Mouse (Mus musculus) embryonic facial prominence, embryonic 15.5 days (tissue): Measurements from ENCODE around the gene Lzts3. TPM values are rescaled to one million over a fixed set of nuclear protein-coding genes. Genes with fewer than 3 reads are reported as not detected.

Experiments
- ATAC-seq: fragments of 200-750 bp; cut with Nextera tagmentation; 2 replicates; pipeline ENCODE4 v1.8.0; 2017; ENCODE audit warnings: low read depth, moderate TSS enrichment; ENCODE audit not compliant: insufficient number of reproducible peaks, low FRiP score, low TSS enrichment
- H3K27ac ChIP-seq: fragments of 300-500 bp; sonication (generic); replicated peaks from 2 replicates; pipeline ENCODE4 v1.5.1; 2015; ENCODE audit warnings: mild to moderate bottlenecking, inconsistent platforms
- H3K27me3 ChIP-seq: fragments of 300-500 bp; sonication (generic); 2 replicates; pipeline ENCODE4 v1.6.1; 2015; ENCODE audit warnings: inconsistent platforms
- H3K36me3 ChIP-seq: fragments of 300-500 bp; sonication (generic); 2 replicates; pipeline ENCODE4 v1.6.1; 2015; ENCODE audit warnings: mild to moderate bottlenecking, inconsistent platforms
- H3K4me1 ChIP-seq: fragments of 300-500 bp; sonication (generic); 2 replicates; pipeline ENCODE4 v1.6.1; 2015; ENCODE audit warnings: inconsistent platforms
- H3K4me2 ChIP-seq: fragments of 300-500 bp; sonication (generic); replicated peaks from 2 replicates; pipeline ENCODE4 v1.6.1; 2015; ENCODE audit warnings: mild to moderate bottlenecking, inconsistent platforms
- H3K4me3 ChIP-seq: fragments of 300-500 bp; sonication (generic); replicated peaks from 2 replicates; pipeline ENCODE4 v1.5.1; 2015; ENCODE audit warnings: mild to moderate bottlenecking, inconsistent platforms
- H3K9ac ChIP-seq: fragments of 300-500 bp; sonication (generic); 2 replicates; pipeline ENCODE4 v1.6.1; 2015; ENCODE audit warnings: inconsistent platforms
- H3K9me3 ChIP-seq: fragments of 300-500 bp; sonication (generic); replicated peaks from 2 replicates; pipeline ENCODE4 v1.6.1; 2016; ENCODE audit warnings: inconsistent platforms
- WGBS: fragments of 180-500 bp; shearing (Covaris S2); methylation state at CpG from one replicate; pipeline ENCODE4 v1.1.7; 2015; 5-methylcytosine and 5-hydroxymethylcytosine counted together
- polyA plus RNA-seq: library from polyadenylated mRNA; unstranded; fragments of >200 nt; fragmentation: Nextera tagmentation; extraction: Ambion mirVana; gene quantifications from 2 replicates; pipeline ENCODE4 v1.2.1, GENCODE M21; 2015

Lzts3 gene
- polyA plus RNA-seq, 1 experiment from 2014 or later, result 6.7 TPM

DNA sequence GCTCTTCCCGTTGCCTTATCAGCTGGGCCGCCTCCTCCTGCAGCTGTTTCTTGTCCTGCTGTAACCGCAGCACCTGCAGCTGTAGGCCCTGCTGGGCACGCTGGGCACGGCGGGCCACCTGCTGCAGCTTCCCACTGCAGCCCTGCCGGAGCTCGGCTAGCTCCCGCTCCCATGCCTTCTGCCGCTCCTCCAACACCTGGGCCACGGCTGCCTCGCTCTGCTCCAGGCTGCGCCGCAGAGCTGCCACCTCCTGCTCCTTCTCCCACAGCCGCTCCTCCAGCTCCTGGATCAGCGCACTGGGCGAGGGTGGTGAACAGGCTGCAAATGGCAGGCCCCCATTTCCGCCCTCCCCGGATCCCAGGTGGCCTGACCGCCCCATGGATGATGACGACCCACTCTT is 6.8 kb downstream of the Lzts3 start:
- H3K9ac ChIP-seq, result no peak overlapping the region
- WGBS, result 26% methylated on average over 21 of the region's 21 CpGs
- ATAC-seq, result no peak
- peaks cover 49% of the 10 kb centered on the region for H3K27me3 ChIP-seq
- no peak overlapping the region for H3K27ac ChIP-seq
- H3K36me3 ChIP-seq, result no peaks in the 10 kb centered on the region
- peak overlapping the region; percentile 76 for H3K4me2 ChIP-seq
- peaks cover 32% of the 10 kb centered on the region for H3K4me1 ChIP-seq
- no peaks in the 10 kb centered on the region for H3K9me3 ChIP-seq
- peak overlapping the region; percentile 44 for H3K4me3 ChIP-seq

DNA sequence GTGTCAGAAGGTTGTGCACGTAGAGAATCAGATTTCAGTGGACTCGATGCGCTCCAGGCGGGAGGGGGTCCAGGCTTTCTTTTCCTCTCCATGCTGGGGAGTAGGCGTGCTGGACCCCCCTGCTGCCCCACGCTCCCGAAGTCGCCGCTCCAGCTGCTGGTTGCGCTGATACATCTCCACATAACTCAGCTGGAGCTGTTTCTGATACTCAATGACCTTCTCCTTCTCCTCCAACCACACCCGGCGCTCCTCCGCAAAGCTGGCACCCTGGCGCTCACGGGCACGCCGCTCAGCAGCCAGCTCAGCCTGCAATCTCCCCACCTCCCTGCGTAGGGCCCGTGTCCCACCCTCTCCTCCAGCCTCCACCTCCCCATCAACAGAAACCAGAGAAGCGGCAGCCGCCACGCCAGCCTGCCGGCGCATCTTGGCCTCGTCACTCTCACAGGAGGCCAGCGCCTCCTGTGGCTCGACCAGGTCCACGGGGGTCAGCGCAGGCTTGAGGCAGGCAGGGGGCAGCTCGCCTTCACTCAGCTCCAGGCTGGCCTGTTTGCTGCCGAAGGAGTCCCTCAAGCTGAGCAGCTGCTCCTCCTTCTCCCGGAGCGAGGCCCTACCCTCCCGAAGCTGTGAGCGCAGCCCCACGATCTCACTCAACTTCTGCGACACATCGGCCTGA is 7.7 kb downstream of the Lzts3 start:
- peak overlapping the region; percentile 76 for H3K4me2 ChIP-seq
- no peak overlapping the region for H3K27ac ChIP-seq
- H3K9ac ChIP-seq, result peak overlapping the region; percentile 27; the same call in 1 of the 2 replicates
- peaks cover 32% of the 10 kb centered on the region for H3K4me1 ChIP-seq
- peaks cover 49% of the 10 kb centered on the region for H3K27me3 ChIP-seq
- 2% methylated on average over 38 of the region's 38 CpGs for WGBS
- peak overlapping the region; percentile 44 for H3K4me3 ChIP-seq
- H3K36me3 ChIP-seq, result no peaks in the 10 kb centered on the region
- peak; percentile 53 for ATAC-seq
- no peaks in the 10 kb centered on the region for H3K9me3 ChIP-seq

DNA sequence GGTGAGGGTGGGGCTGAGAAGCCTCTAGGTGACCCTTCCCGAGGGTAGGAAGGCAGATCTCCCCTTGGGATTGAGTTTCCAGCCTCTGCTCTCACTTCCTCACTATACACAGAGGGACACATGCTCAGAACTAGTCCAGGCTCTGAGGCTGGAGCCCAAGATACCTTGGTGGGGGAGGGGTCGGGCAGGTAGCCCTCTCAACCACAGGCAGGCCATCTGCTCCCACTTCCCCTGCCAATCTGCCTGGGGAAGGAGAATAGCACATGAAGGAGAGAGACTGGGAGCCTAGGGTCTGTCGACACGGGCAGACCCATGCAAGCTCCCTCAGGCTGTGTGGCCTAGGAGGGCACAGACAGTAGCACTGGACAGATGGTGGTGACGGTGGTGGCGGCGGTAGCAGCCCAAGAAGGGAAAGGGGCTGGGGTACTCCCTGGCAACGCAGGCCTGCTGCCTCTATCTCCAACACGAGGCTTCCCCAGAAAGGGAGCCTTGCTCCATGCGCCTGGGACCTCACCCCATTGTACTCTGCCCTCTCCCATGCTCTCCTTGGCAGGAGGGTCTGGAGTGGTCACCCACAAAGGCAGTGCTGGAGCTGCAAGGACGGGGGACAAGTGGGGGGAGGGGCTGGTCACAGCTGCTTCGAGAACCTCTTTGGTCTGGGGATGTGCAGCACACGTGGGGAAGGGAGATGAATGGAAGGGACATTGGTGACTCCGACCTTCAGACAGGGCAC is 8.4 kb downstream of the Lzts3 start:
- ATAC-seq, result no peak
- H3K27ac ChIP-seq, result no peak overlapping the region
- H3K4me3 ChIP-seq, result peak overlapping the region; percentile 44
- no peak overlapping the region; the same call in 1 of the 2 replicates for H3K9ac ChIP-seq
- 17% methylated on average over 14 of the region's 14 CpGs for WGBS
- peak overlapping the region; percentile 76 for H3K4me2 ChIP-seq
- H3K4me1 ChIP-seq, result peaks cover 33% of the 10 kb centered on the region
- H3K36me3 ChIP-seq, result no peaks in the 10 kb centered on the region
- H3K9me3 ChIP-seq, result no peaks in the 10 kb centered on the region
- peaks cover 49% of the 10 kb centered on the region for H3K27me3 ChIP-seq

DNA sequence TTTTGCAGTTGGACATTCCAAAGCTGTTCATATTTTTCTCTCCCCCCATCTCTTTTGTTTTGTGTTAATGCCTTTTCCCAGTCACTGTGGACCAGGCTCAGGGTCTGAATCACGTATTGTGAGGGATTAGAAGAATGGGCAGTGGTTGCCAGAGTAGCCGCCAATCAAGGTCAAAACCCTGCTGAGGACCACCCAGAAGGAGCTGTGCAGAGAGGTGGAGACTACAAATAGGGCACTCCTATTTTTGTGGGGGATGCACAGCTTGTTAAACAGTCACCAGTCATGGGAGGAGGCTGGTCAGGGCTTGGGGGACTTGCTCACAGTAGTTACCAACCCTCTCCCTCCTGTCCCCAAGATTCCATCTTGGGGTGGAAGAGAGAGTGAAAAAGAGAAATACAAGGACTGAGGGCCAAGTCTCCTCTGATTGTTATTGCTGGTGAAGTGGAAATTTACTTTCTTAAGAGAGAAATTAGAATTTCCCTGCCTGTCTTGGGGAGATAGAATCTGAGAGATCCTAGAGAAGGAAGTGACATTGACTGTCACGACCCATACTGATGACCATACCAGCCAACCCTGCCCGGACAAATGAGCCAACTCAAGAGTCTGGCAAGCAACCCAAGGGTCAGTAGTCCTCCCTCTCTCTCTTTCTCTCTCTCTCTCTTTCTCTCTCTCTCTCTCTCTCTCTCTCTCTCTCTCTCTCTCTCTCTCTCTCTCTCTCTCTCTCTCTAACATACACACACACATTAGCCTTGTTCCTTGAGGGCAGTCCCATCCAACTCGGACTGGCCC is 9.5 kb downstream of the Lzts3 start:
- Histone ChIP-seq H3K4me1 (peaks cover 38% of the 10 kb centered on the region), H3K27me3 (peaks cover 46% of the 10 kb centered on the region), H3K9me3 (no peaks in the 10 kb centered on the region), H3K4me3 (no peak overlapping the region), H3K4me2 (no peak overlapping the region), H3K36me3 (no peaks in the 10 kb centered on the region), H3K27ac (no peak overlapping the region), H3K9ac (no peak overlapping the region)
- ATAC-seq, result no peak
- WGBS, result 52% methylated on average over 5 of the region's 5 CpGs

DNA sequence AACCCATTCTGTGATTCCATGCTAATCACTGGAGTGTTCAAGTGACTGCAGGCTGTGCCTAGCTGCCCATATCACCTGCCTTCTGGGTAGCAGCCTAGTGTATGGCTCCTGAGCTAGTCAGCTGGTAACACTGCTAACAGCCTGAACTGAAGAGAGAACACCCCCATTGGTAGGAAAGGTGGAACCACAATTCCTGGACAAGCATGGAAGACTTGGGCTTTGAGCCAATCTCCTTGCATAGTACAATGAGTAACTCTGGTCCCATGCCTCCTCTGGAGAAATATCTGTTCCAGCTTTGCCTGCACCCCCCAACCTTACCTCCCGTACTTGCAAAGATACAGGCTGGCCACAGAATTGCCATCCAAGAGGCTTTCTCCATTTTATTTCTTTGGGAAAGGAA is 10.2 kb downstream of the Lzts3 start:
- H3K36me3 ChIP-seq, result peaks cover 4% of the 10 kb centered on the region; the same call in 1 of the 2 replicates
- H3K4me2 ChIP-seq, result no peak overlapping the region
- H3K9ac ChIP-seq, result no peak overlapping the region
- no peak for ATAC-seq
- peaks cover 32% of the 10 kb centered on the region for H3K4me1 ChIP-seq
- no peak overlapping the region for H3K27ac ChIP-seq
- no peak overlapping the region for H3K4me3 ChIP-seq
- no peaks in the 10 kb centered on the region for H3K9me3 ChIP-seq
- H3K27me3 ChIP-seq, result peaks cover 39% of the 10 kb centered on the region
- WGBS, result 74% methylated on average over 1 of the region's 1 CpGs

DNA sequence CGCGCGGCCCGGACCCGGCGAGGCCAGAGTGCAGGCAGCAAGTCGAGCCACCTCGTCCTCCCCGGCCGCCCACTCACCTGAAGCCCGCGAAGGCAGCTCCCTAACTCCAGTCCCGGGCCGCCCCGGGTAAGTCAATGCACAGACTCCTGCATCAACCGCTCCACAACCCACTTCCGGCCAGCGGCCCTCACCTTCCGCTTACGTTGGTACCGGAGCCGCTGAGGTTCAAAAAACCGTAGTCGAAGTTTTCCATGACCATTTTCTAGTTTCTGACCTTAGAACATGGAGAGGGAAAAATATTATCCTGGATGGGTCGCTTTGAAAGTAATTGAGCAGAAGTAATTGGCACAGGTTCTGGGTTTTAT is 12.8 kb downstream of the Lzts3 start, which contains the start of the genes Fastkd5 and Ubox5:
TSS of gene Fastkd5 (minus strand) at position 189 of the 365 bp plus-strand sequence.
TSS of gene Ubox5 (minus strand) at position 200 of the 365 bp plus-strand sequence.
- ATAC-seq, result peak; percentile 83
- WGBS, result under 1% methylated on average over 25 of the region's 25 CpGs

DNA sequence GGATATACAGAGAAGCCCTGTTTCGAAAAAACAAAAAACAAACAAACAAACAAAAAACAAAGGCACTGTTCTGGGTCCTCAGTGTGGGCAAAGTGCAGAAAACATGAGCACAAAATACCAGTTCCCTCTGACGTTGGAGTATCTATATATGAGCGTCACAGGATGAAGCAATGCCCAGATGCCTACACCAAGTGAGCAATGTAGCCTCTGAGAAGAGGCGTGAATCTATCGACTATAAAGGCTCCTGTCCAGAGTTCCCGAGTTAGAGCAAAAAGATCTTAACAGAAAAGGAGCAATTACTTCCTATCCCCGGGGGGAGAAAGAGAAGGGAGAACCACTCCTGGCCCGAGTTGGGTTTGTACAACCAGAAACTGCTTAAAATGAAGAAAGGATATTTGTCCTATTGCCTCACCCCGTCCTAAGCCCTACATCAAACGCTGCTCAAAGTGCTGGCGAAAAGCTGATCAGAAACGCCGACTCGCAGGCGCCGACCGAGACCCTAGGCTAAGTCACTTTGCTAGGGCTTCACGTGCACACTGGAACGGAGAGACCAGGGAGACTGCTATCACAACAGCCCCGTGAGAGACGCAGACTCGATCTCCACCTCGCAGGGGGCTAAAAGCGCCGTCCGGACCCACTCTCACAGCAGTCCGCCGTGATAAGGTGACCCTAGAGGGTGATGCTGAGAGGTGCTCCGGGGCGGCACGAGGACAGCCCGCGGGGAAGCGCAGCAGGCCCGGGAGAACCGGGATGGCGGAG is 13.3 kb downstream of the Lzts3 start:
- Histone ChIP-seq H3K9ac (peak overlapping the region; percentile 95), H3K27ac (peak overlapping the region; percentile 71), H3K4me1 (peaks cover 13% of the 10 kb centered on the region), H3K9me3 (no peaks in the 10 kb centered on the region), H3K27me3 (peaks cover 8% of the 10 kb centered on the region), H3K4me3 (peak overlapping the region; percentile 100), H3K36me3 (peaks cover 14% of the 10 kb centered on the region; the same call in 1 of the 2 replicates), H3K4me2 (peak overlapping the region; percentile 80)
- 2% methylated on average over 37 of the region's 37 CpGs for WGBS
- peak; percentile 55 for ATAC-seq

More for the DNA sequence above, 12.8 kb downstream of the Lzts3 start, which contains the start of the genes Fastkd5 and Ubox5:
- Histone ChIP-seq H3K4me2 (peak within 1 kb of the TSS; percentile 80), H3K27ac (peak within 1 kb of the TSS; percentile 71), H3K4me1 (peaks cover 18% of the 10 kb centered on the region), H3K27me3 (peaks cover 13% of the 10 kb centered on the region), H3K36me3 (peaks cover 13% of the 10 kb centered on the region; the same call in 1 of the 2 replicates), H3K4me3 (peak within 1 kb of the TSS; percentile 100), H3K9ac (peak within 1 kb of the TSS; percentile 95), H3K9me3 (no peaks in the 10 kb centered on the region)

DNA sequence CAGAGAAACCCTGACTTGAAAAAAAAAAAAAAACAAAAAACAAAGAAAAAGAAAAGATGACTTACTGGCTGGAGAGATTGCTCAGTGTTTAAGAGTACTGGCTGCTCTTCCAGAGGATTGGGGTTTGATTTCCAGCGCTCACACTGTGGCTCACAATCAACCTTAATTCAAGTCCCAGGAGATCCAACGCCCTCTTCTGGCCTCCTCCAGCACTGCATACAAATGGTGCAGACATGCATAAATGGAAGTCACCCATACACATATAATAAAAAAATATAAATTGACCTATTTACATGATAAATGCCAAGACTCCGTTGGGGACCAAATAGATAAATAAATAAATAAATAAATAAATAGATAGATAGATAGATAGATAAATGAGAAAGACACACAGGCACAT is 14.2 kb downstream of the Lzts3 start:
- Histone ChIP-seq H3K36me3 (peaks cover 23% of the 10 kb centered on the region), H3K4me2 (peak overlapping the region; percentile 80), H3K27ac (no peak overlapping the region), H3K27me3 (no peaks in the 10 kb centered on the region), H3K9me3 (no peaks in the 10 kb centered on the region), H3K4me1 (peaks cover 7% of the 10 kb centered on the region), H3K9ac (no peak overlapping the region), H3K4me3 (peak overlapping the region; percentile 100)
- ATAC-seq, result no peak
- WGBS, result 70% methylated on average over 3 of the region's 3 CpGs

DNA sequence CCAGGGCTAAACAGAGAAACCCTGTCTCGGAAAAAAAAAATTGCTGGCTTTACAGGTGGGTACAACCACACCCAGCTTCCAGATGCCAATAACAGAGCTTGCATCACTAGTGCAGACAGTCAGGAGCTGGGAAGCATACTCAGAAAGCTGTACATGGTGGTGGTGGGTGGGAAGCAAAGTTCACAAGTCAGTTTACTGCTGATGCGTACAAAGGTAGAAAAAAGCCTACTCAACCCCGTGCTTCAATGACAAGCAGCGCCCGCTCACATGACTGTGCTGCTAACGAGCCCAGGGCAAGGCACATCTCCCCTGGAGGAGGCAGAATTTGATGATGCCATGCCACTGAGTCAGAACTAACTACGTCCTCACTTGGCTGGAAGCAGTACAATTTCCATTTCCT is 23.6 kb downstream of the Lzts3 start:
- peaks cover 62% of the 10 kb centered on the region for H3K36me3 ChIP-seq
- H3K9me3 ChIP-seq, result no peaks in the 10 kb centered on the region
- no peak for ATAC-seq
- H3K9ac ChIP-seq, result no peak overlapping the region
- no peak overlapping the region for H3K4me3 ChIP-seq
- H3K4me1 ChIP-seq, result no peaks in the 10 kb centered on the region
- 90% methylated on average over 7 of the region's 7 CpGs for WGBS
- no peak overlapping the region for H3K27ac ChIP-seq
- H3K4me2 ChIP-seq, result no peak overlapping the region
- H3K27me3 ChIP-seq, result no peaks in the 10 kb centered on the region

DNA sequence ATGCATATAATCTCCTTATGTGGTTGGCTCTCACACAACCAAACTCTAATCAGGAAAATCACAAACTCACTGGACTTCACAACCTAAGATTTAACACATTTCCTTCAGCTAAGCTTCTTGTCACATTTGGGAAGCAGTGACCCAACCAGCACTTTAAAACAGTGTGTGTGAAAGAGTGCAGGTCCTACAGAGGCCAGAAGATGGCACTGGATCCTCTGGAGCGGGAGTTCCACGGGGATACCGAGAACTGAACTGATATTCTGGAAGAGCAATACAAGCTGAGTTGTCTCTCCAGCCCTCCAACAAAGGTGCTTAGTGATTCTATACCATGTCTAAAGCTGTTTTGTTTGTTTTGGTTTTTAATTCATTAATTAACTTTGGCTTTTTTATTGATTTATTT is 29.5 kb downstream of the Lzts3 start:
- ATAC-seq, result no peak
- H3K9me3 ChIP-seq, result no peaks in the 10 kb centered on the region
- H3K4me3 ChIP-seq, result no peak overlapping the region
- H3K4me2 ChIP-seq, result no peak overlapping the region
- H3K27ac ChIP-seq, result no peak overlapping the region
- no peak overlapping the region for H3K9ac ChIP-seq
- H3K27me3 ChIP-seq, result no peaks in the 10 kb centered on the region
- no peaks in the 10 kb centered on the region for H3K4me1 ChIP-seq
- 62% methylated on average over 3 of the region's 3 CpGs for WGBS
- peaks cover 29% of the 10 kb centered on the region for H3K36me3 ChIP-seq
